Mouse (Mus musculus): Measurements from ENCODE around the gene Gga1.
"Not testable (repeated sequence)": the region's sequence is repeated elsewhere in the genome, so short reads cannot be mapped to it uniquely, and the experiment has no call there.

- TF ChIP-seq GATA1, TAL1 (IDR thresholded peaks at IDR 0.05; ENCODE audit: low read length): not testable (repeated sequence)
These were observed 2.0 kb downstream of the Gga1 start for GRCm38 (mm10) chr15:78878792-78879516.
